Mouse (Mus musculus): ENCODE data around the gene Efcab2. TPM values are rescaled to one million over a fixed set of nuclear protein-coding genes. Genes with fewer than 3 reads are reported as not detected.

The Efcab2 gene
- polyA plus RNA-seq, 1 experiment from 2014 or later: 6.6 TPM

- no peaks in the 10 kb centered on the region for H3K9me3 ChIP-seq (replicated peaks; ENCODE audit: control insufficient read depth, low read length)
- no peak overlapping the region for H3K4me3 ChIP-seq (replicated peaks; ENCODE audit: low read length)
- no peaks in the 10 kb centered on the region for H3K36me3 ChIP-seq (ENCODE audit: control insufficient read depth, insufficient read depth, low read length)
- no peaks in the 10 kb centered on the region for H3K4me1 ChIP-seq (ENCODE audit: control insufficient read depth, insufficient read depth, low read length)
- ATAC-seq (ENCODE audit: insufficient read depth, low FRiP score): no peak
- 53% methylated on average over 7 of the region's 7 CpGs for WGBS
- no peak overlapping the region for H3K4me2 ChIP-seq (ENCODE audit: low read depth, low read length)
- H3K27me3 ChIP-seq (ENCODE audit: control insufficient read depth, insufficient read depth, low read length): no peaks in the 10 kb centered on the region
- no peak overlapping the region for H3K9ac ChIP-seq (ENCODE audit: low read length)
- H3K27ac ChIP-seq (ENCODE audit: low read length): no peak overlapping the region
Observed at GRCm38 (mm10) chr1:178512323-178513031, 106.6 kb downstream of the Efcab2 start.

- no peaks in the 10 kb centered on the region for H3K4me1 ChIP-seq (ENCODE audit: control insufficient read depth, insufficient read depth, low read length)
- no peak overlapping the region for H3K4me2 ChIP-seq (ENCODE audit: low read depth, low read length)
- 34% methylated on average over 5 of the region's 8 CpGs for WGBS
- H3K9ac ChIP-seq (ENCODE audit: low read length): no peak overlapping the region
- no peak overlapping the region for H3K27ac ChIP-seq (ENCODE audit: low read length)
- no peak for ATAC-seq (ENCODE audit: insufficient read depth, low FRiP score)
- H3K9me3 ChIP-seq (replicated peaks; ENCODE audit: control insufficient read depth, low read length): no peaks in the 10 kb centered on the region
- no peaks in the 10 kb centered on the region for H3K36me3 ChIP-seq (ENCODE audit: control insufficient read depth, insufficient read depth, low read length)
- no peak overlapping the region for H3K4me3 ChIP-seq (replicated peaks; ENCODE audit: low read length)
- H3K27me3 ChIP-seq (ENCODE audit: control insufficient read depth, insufficient read depth, low read length): no peaks in the 10 kb centered on the region
Observed at GRCm38 (mm10) chr1:178513954-178514353, 108.1 kb downstream of the Efcab2 start.

GRCm38 (mm10) chr1:178515839-178516238 lies 110.0 kb downstream of the Efcab2 start:
- no peak overlapping the region for H3K9ac ChIP-seq (ENCODE audit: low read length)
- H3K27ac ChIP-seq (ENCODE audit: low read length): no peak overlapping the region
- no peak overlapping the region for H3K4me3 ChIP-seq (replicated peaks; ENCODE audit: low read length)
- WGBS: 88% methylated on average over 2 of the region's 2 CpGs
- no peaks in the 10 kb centered on the region for H3K36me3 ChIP-seq (ENCODE audit: control insufficient read depth, insufficient read depth, low read length)
- no peaks in the 10 kb centered on the region for H3K27me3 ChIP-seq (ENCODE audit: control insufficient read depth, insufficient read depth, low read length)
- H3K4me2 ChIP-seq (ENCODE audit: low read depth, low read length): no peak overlapping the region
- H3K4me1 ChIP-seq (ENCODE audit: control insufficient read depth, insufficient read depth, low read length): no peaks in the 10 kb centered on the region
- no peak for ATAC-seq (ENCODE audit: insufficient read depth, low FRiP score)
- no peaks in the 10 kb centered on the region for H3K9me3 ChIP-seq (replicated peaks; ENCODE audit: control insufficient read depth, low read length)

- 80% methylated on average over 5 of the region's 5 CpGs for WGBS
- H3K36me3 ChIP-seq (ENCODE audit: control insufficient read depth, insufficient read depth, low read length): no peaks in the 10 kb centered on the region
- H3K27me3 ChIP-seq (ENCODE audit: control insufficient read depth, insufficient read depth, low read length): no peaks in the 10 kb centered on the region; the same call in 1 of the 2 replicates
- no peaks in the 10 kb centered on the region for H3K9me3 ChIP-seq (replicated peaks; ENCODE audit: control insufficient read depth, low read length)
- 0 out of 2 replicates have a peak, but pooled peaks cover 2% of the 10 kb centered on the region for H3K4me1 ChIP-seq (ENCODE audit: control insufficient read depth, insufficient read depth, low read length)
- H3K27ac ChIP-seq (ENCODE audit: low read length): no peak overlapping the region
- ATAC-seq (ENCODE audit: insufficient read depth, low FRiP score): no peak
- H3K9ac ChIP-seq (ENCODE audit: low read length): no peak overlapping the region
- H3K4me2 ChIP-seq (ENCODE audit: low read depth, low read length): no peak overlapping the region
- no peak overlapping the region for H3K4me3 ChIP-seq (replicated peaks; ENCODE audit: low read length)
Observed at GRCm38 (mm10) chr1:178522389-178522788, 116.5 kb downstream of the Efcab2 start.

- Histone ChIP-seq H3K27me3 (ENCODE audit: control insufficient read depth, insufficient read depth, low read length) (no peaks in the 10 kb centered on the region; the same call in 1 of the 2 replicates), H3K9me3 (replicated peaks; ENCODE audit: control insufficient read depth, low read length) (no peaks in the 10 kb centered on the region), H3K9ac (ENCODE audit: low read length) (no peak overlapping the region), H3K36me3 (ENCODE audit: control insufficient read depth, insufficient read depth, low read length) (no peaks in the 10 kb centered on the region), H3K4me3 (replicated peaks; ENCODE audit: low read length) (no peak overlapping the region), H3K4me2 (ENCODE audit: low read depth, low read length) (no peak overlapping the region), H3K27ac (ENCODE audit: low read length) (no peak overlapping the region), H3K4me1 (ENCODE audit: control insufficient read depth, insufficient read depth, low read length) (0 out of 2 replicates have a peak, but pooled peaks cover 4% of the 10 kb centered on the region)
- no peak for ATAC-seq (ENCODE audit: insufficient read depth, low FRiP score)
- 46% methylated on average over 5 of the region's 5 CpGs for WGBS
Observed at GRCm38 (mm10) chr1:178523152-178523551, 117.3 kb downstream of the Efcab2 start.

GRCm38 (mm10) chr1:178527185-178527546 lies 121.3 kb downstream of the Efcab2 start:
- under 1% methylated on average over 21 of the region's 21 CpGs for WGBS
- H3K4me3 ChIP-seq (replicated peaks; ENCODE audit: low read length): peak overlapping the region; percentile 58
- peaks cover 20% of the 10 kb centered on the region; the same call in 1 of the 2 replicates for H3K4me1 ChIP-seq (ENCODE audit: control insufficient read depth, insufficient read depth, low read length)
- H3K9me3 ChIP-seq (replicated peaks; ENCODE audit: control insufficient read depth, low read length): no peaks in the 10 kb centered on the region
- ATAC-seq (ENCODE audit: insufficient read depth, low FRiP score): peak; percentile 2; the same call in 1 of the 2 replicates
- H3K27ac ChIP-seq (ENCODE audit: low read length): no peak overlapping the region
- peak overlapping the region; percentile 99 for H3K4me2 ChIP-seq (ENCODE audit: low read depth, low read length)
- no peaks in the 10 kb centered on the region for H3K36me3 ChIP-seq (ENCODE audit: control insufficient read depth, insufficient read depth, low read length)
- H3K9ac ChIP-seq (ENCODE audit: low read length): no peak overlapping the region; the same call in 1 of the 2 replicates
- peaks cover 8% of the 10 kb centered on the region; the same call in 1 of the 2 replicates for H3K27me3 ChIP-seq (ENCODE audit: control insufficient read depth, insufficient read depth, low read length)

GRCm38 (mm10) chr1:178527547-178528361 lies 121.9 kb downstream of the Efcab2 start:
- Histone ChIP-seq H3K4me2 (ENCODE audit: low read depth, low read length) (peak overlapping the region; percentile 99), H3K4me3 (replicated peaks; ENCODE audit: low read length) (peak overlapping the region; percentile 58), H3K4me1 (ENCODE audit: control insufficient read depth, insufficient read depth, low read length) (peaks cover 20% of the 10 kb centered on the region; the same call in 1 of the 2 replicates), H3K27me3 (ENCODE audit: control insufficient read depth, insufficient read depth, low read length) (peaks cover 8% of the 10 kb centered on the region; the same call in 1 of the 2 replicates), H3K9ac (ENCODE audit: low read length) (peak overlapping the region; percentile 70), H3K27ac (ENCODE audit: low read length) (no peak overlapping the region), H3K36me3 (ENCODE audit: control insufficient read depth, insufficient read depth, low read length) (no peaks in the 10 kb centered on the region), H3K9me3 (replicated peaks; ENCODE audit: control insufficient read depth, low read length) (no peaks in the 10 kb centered on the region)
- under 1% methylated on average over 59 of the region's 59 CpGs for WGBS
- peak; percentile 22; the same call in 1 of the 2 replicates for ATAC-seq (ENCODE audit: insufficient read depth, low FRiP score)

- Histone ChIP-seq H3K4me3 (replicated peaks; ENCODE audit: low read length) (peak within 1 kb of the TSS; percentile 58), H3K27me3 (ENCODE audit: control insufficient read depth, insufficient read depth, low read length) (peaks cover 8% of the 10 kb centered on the region; the same call in 1 of the 2 replicates), H3K27ac (ENCODE audit: low read length) (peak within 1 kb of the TSS; percentile 62), H3K4me2 (ENCODE audit: low read depth, low read length) (peak within 1 kb of the TSS; percentile 99), H3K36me3 (ENCODE audit: control insufficient read depth, insufficient read depth, low read length) (no peaks in the 10 kb centered on the region), H3K9ac (ENCODE audit: low read length) (peak within 1 kb of the TSS; percentile 70), H3K4me1 (ENCODE audit: control insufficient read depth, insufficient read depth, low read length) (peaks cover 20% of the 10 kb centered on the region; the same call in 1 of the 2 replicates), H3K9me3 (replicated peaks; ENCODE audit: control insufficient read depth, low read length) (no peaks in the 10 kb centered on the region)
- WGBS: under 1% methylated on average over 87 of the region's 92 CpGs
- peak; percentile 66 for ATAC-seq (ENCODE audit: insufficient read depth, low FRiP score)
Observed at GRCm38 (mm10) chr1:178528431-178529351, 122.8 kb downstream of the Efcab2 start, which contains the start of gene Kif26b. Kif26b (plus strand) TSS chr1:178529125.

All from stomach, embryonic 16.5 days (tissue).